Mouse (Mus musculus) forebrain, embryonic 16.5 days (tissue): ENCODE results near the gene Ankfy1. TPM values are rescaled to one million over a fixed set of nuclear protein-coding genes. Genes with fewer than 3 reads are reported as not detected.
"Not testable (repeated sequence)": the region's sequence is repeated elsewhere in the genome, so short reads cannot be mapped to it uniquely, and the experiment has no call there.

Experiments
- ATAC-seq: fragments of 200-750 bp; cut with Nextera tagmentation; 2 replicates; pipeline ENCODE4 v1.8.0; 2017; ENCODE audit warnings: mild to moderate bottlenecking, moderate library complexity
- H3K27ac ChIP-seq: fragments of 300-500 bp; sonication (generic); 2 replicates; pipeline ENCODE4 v1.5.1; 2014; ENCODE audit warnings: low read length, control low read depth
- H3K27me3 ChIP-seq: fragments of 300-500 bp; sonication (generic); replicated peaks from 2 replicates; pipeline ENCODE4 v1.6.1; 2014; ENCODE audit warnings: low read length; ENCODE audit not compliant: control insufficient read depth, insufficient read depth
- H3K36me3 ChIP-seq: fragments of 300-500 bp; sonication (generic); 2 replicates; pipeline ENCODE4 v1.6.1; 2014; ENCODE audit not compliant: control insufficient read depth, insufficient read depth
- H3K4me1 ChIP-seq: fragments of 300-500 bp; sonication (generic); replicated peaks from 2 replicates; pipeline ENCODE4 v1.6.1; 2014; ENCODE audit warnings: low read length; ENCODE audit not compliant: control insufficient read depth, insufficient read depth
- H3K4me2 ChIP-seq: fragments of 300-500 bp; sonication (generic); 2 replicates; pipeline ENCODE4 v1.6.1; 2014; ENCODE audit warnings: mild to moderate bottlenecking, low read length, control low read depth
- H3K4me3 ChIP-seq: fragments of 300-500 bp; sonication (generic); replicated peaks from 2 replicates; pipeline ENCODE4 v1.5.1; 2014; ENCODE audit warnings: mild to moderate bottlenecking, low read length, control low read depth
- H3K9ac ChIP-seq: fragments of 300-500 bp; sonication (generic); replicated peaks from 2 replicates; pipeline ENCODE4 v1.6.1; 2014; ENCODE audit warnings: low read depth, low read length, control low read depth
- H3K9me3 ChIP-seq: fragments of 300-500 bp; sonication (generic); 2 replicates; pipeline ENCODE4 v1.6.1; 2016; ENCODE audit warnings: low read length; ENCODE audit not compliant: control insufficient read depth
- WGBS: fragments of 180-500 bp; shearing (Covaris S2); extraction: QIAGEN DNeasy Blood & Tissue Kit; methylation state at CpG from one replicate; pipeline ENCODE4 v1.1.7; 2014; 5-methylcytosine and 5-hydroxymethylcytosine counted together
- polyA plus RNA-seq: library from polyadenylated mRNA; unstranded; fragments of >200 nt; fragmentation: Nextera tagmentation; extraction: Ambion mirVana; gene quantifications from 2 replicates; pipeline ENCODE4 v1.2.1, GENCODE M21; 2015

Gene Ankfy1
- polyA plus RNA-seq, 1 experiment from 2014 or later = 34.8 TPM

DNA sequence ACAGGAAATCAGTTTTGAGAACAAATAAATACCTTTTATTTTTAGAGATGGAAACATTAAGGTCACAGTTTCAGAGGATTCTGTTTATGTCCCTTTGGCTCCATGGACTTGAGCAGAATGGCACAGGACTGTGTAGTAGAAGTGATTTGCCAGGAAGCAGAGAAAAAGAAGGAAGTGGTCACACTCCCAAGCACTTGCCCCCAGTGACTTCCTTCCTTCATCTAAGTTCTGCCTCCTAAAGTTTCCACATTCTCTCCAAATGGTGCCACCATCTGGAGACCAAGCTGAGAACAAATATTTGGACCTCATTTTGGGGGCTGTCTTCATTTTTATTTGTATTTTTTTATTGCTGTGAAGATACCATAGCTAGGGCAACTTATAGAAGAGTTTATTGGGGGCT, 7.5 kb downstream of the Ankfy1 start:
- Histone ChIP-seq H3K36me3 (peaks cover 4% of the 10 kb centered on the region), H3K27me3 (no peaks in the 10 kb centered on the region), H3K4me3 (no peak overlapping the region), H3K4me2 (no peak overlapping the region), H3K4me1 (no peaks in the 10 kb centered on the region), H3K9ac (no peak overlapping the region), H3K9me3 (no peaks in the 10 kb centered on the region), H3K27ac (no peak overlapping the region)
- ATAC-seq = no peak

DNA sequence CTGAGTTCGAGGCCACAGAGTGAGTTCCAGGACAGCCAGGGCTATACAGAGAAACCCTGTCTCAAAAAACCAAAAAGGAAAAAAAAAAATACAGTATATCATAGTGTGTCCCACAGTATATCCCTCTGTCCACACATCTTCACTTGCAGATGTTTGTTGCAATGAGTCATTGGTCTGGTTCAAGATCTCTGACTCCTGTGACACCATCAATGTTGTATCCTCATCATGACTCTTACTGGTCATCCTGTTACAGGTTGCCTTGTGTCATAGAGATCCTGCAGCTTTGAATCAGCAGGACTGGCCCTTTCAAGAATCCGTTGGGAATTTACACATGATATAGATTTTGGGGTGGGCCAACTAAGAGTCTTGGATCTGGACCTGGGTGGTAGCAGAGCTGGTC, 15.3 kb downstream of the Ankfy1 start:
- not testable (repeated sequence) for H3K4me2 ChIP-seq, H3K4me1 ChIP-seq, H3K4me3 ChIP-seq, H3K9ac ChIP-seq, H3K27ac ChIP-seq, H3K9me3 ChIP-seq, ATAC-seq, H3K27me3 ChIP-seq, H3K36me3 ChIP-seq
- WGBS = 97% methylated on average over 2 of the region's 2 CpGs

DNA sequence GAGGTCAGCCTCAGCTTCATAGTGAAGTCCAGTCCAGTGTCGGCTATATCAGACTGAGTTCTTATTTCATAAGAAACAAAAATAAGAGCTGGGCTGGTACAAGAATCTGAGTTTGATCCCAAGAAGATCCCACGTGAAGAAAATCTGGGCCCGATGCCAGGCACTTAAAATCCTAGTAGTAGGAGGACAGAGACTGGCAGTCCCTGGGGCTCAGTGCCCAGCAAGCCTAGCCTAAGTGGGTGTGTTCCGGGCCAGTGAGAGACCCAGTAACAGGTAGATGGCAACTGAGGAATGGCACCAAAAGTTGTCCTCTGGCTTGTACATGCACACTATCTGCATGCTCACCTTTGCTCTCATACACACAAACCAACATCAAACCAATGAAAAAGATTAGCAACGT, 22.9 kb downstream of the Ankfy1 start:
- 86% methylated on average over 5 of the region's 5 CpGs for WGBS
- no peaks in the 10 kb centered on the region for H3K27me3 ChIP-seq
- H3K9me3 ChIP-seq = no peaks in the 10 kb centered on the region
- no peak overlapping the region for H3K4me2 ChIP-seq
- H3K4me3 ChIP-seq = no peak overlapping the region
- no peak for ATAC-seq
- peaks cover 15% of the 10 kb centered on the region for H3K36me3 ChIP-seq
- no peak overlapping the region for H3K9ac ChIP-seq
- H3K4me1 ChIP-seq = no peaks in the 10 kb centered on the region
- no peak overlapping the region for H3K27ac ChIP-seq

GRCm38 (mm10) chr11:72718161-72718560, 28.4 kb downstream of the Ankfy1 start:
- Histone ChIP-seq H3K4me2 (no peak overlapping the region), H3K4me3 (no peak overlapping the region), H3K36me3 (peaks cover 8% of the 10 kb centered on the region), H3K9me3 (no peaks in the 10 kb centered on the region), H3K4me1 (no peaks in the 10 kb centered on the region), H3K9ac (no peak overlapping the region), H3K27me3 (no peaks in the 10 kb centered on the region), H3K27ac (no peak overlapping the region)
- 89% methylated on average over 3 of the region's 3 CpGs for WGBS
- no peak for ATAC-seq

DNA sequence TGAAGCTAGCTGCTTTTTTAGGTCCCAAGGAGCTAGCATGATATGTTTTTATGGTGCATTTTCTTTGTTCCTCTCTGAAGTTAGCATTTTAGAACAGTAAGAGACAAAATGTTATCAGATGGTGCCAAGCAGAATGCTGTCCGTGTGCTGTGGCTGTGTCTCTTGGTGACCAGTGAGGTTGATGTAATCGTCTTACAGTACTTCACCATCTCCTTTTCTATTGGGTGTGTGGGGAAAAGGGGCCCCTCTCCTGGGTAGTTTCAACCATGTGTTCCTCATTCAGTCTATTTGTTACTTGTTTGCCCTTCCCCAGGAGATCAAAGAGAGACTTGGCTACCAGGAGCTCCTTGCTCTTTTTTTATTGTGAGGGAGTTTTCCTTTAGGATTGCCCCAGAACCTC, 33.4 kb downstream of the Ankfy1 start:
- no peak overlapping the region for H3K4me2 ChIP-seq
- H3K27ac ChIP-seq = no peak overlapping the region
- no peaks in the 10 kb centered on the region for H3K27me3 ChIP-seq
- H3K4me1 ChIP-seq = no peaks in the 10 kb centered on the region
- no peak for ATAC-seq
- H3K9me3 ChIP-seq = no peaks in the 10 kb centered on the region
- H3K4me3 ChIP-seq = no peak overlapping the region
- WGBS = 38% methylated on average over 2 of the region's 2 CpGs
- peaks cover 4% of the 10 kb centered on the region; the same call in 1 of the 2 replicates for H3K36me3 ChIP-seq
- H3K9ac ChIP-seq = no peak overlapping the region

DNA sequence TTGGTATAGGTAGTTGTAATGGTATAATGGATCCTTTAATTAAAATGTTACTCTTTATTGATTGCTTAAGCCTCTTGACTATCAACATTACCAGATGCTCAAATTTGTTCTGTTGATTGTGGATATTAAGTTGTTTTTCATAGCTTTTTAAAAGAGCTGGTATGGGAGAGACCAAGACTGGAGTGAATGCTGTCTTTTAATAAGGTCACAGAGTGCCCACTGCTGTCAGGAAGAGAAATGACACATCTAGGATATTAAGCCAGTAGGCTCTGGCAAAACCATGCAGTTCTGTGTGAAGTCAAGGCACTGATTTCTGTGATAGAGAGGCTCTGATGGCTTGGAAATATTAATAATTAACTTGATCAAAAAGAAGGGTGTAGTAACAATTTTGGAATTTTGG, 34.1 kb downstream of the Ankfy1 start:
- no peak overlapping the region for H3K9ac ChIP-seq
- no peak for ATAC-seq

DNA sequence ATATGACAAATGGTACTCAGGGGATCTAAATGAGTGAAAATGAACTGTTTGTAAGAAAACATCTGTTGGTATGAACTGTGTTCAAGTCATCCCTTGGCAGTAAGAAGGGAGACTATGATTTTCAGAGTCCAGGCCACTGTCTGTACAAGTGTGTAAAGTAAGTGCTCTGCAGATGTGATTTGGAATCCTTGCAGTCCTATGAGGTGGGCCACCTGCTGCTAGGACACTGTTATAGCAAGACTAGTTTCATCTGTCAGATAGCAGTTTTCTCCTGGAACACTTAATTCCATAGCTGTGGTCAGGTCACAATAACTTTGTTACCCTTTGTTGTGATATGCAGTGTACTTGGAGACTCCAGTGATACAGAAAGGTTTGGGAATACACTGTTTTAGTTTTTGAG, 36.2 kb downstream of the Ankfy1 start:
- Histone ChIP-seq H3K27ac (no peak overlapping the region), H3K36me3 (peaks cover 13% of the 10 kb centered on the region), H3K9ac (no peak overlapping the region), H3K4me2 (no peak overlapping the region), H3K9me3 (no peaks in the 10 kb centered on the region), H3K27me3 (no peaks in the 10 kb centered on the region), H3K4me1 (no peaks in the 10 kb centered on the region), H3K4me3 (no peak overlapping the region)
- no peak for ATAC-seq

More for the DNA sequence above, 34.1 kb downstream of the Ankfy1 start:
- Histone ChIP-seq H3K9me3 (no peaks in the 10 kb centered on the region), H3K27me3 (no peaks in the 10 kb centered on the region), H3K36me3 (0 out of 2 replicates have a peak, but pooled peaks cover 2% of the 10 kb centered on the region), H3K4me3 (no peak overlapping the region), H3K4me2 (no peak overlapping the region), H3K4me1 (no peaks in the 10 kb centered on the region), H3K27ac (no peak overlapping the region)

GRCm38 (mm10) chr11:72733736-72734135, 43.9 kb downstream of the Ankfy1 start:
- no peaks in the 10 kb centered on the region for H3K4me1 ChIP-seq
- peaks cover 29% of the 10 kb centered on the region for H3K36me3 ChIP-seq
- WGBS = 88% methylated on average over 3 of the region's 3 CpGs
- no peaks in the 10 kb centered on the region for H3K27me3 ChIP-seq
- ATAC-seq = no peak
- no peak overlapping the region for H3K9ac ChIP-seq
- no peak overlapping the region for H3K4me3 ChIP-seq
- no peak overlapping the region for H3K27ac ChIP-seq
- no peak overlapping the region for H3K4me2 ChIP-seq
- H3K9me3 ChIP-seq = no peaks in the 10 kb centered on the region

- Histone ChIP-seq H3K27me3 (no peaks in the 10 kb centered on the region), H3K4me3 (no peak overlapping the region), H3K36me3 (peaks cover 31% of the 10 kb centered on the region), H3K9me3 (no peaks in the 10 kb centered on the region), H3K4me2 (no peak overlapping the region), H3K9ac (no peak overlapping the region), H3K4me1 (no peaks in the 10 kb centered on the region), H3K27ac (no peak overlapping the region)
- no peak for ATAC-seq
- 83% methylated on average over 4 of the region's 4 CpGs for WGBS
Observed at GRCm38 (mm10) chr11:72734840-72735518, 45.2 kb downstream of the Ankfy1 start.

- no peak overlapping the region for H3K4me3 ChIP-seq
- no peaks in the 10 kb centered on the region for H3K9me3 ChIP-seq
- no peaks in the 10 kb centered on the region for H3K4me1 ChIP-seq
- no peak for ATAC-seq
- no peak overlapping the region for H3K9ac ChIP-seq
- no peak overlapping the region for H3K4me2 ChIP-seq
- WGBS = 58% methylated on average over 2 of the region's 2 CpGs
- H3K27ac ChIP-seq = no peak overlapping the region
- H3K36me3 ChIP-seq = peaks cover 26% of the 10 kb centered on the region
- no peaks in the 10 kb centered on the region for H3K27me3 ChIP-seq
Observed at GRCm38 (mm10) chr11:72735519-72735860, 45.7 kb downstream of the Ankfy1 start.
